Mouse (Mus musculus) midbrain, embryonic 15.5 days (tissue): ENCODE results near the gene Cbwd1. TPM values are rescaled to one million over a fixed set of nuclear protein-coding genes. Genes with fewer than 3 reads are reported as not detected.

Experiments
- ATAC-seq: fragments of 200-750 bp; cut with Nextera tagmentation; replicated peaks from 2 replicates; pipeline ENCODE4 v1.8.0; 2017; ENCODE audit warnings: moderate TSS enrichment
- H3K27ac ChIP-seq: fragments of 300-500 bp; sonication (generic); 2 replicates; pipeline ENCODE4 v1.5.1; 2015; ENCODE audit warnings: mild to moderate bottlenecking, inconsistent platforms
- H3K27me3 ChIP-seq: fragments of 300-500 bp; sonication (generic); replicated peaks from 2 replicates; pipeline ENCODE4 v1.6.1; 2015; ENCODE audit warnings: inconsistent platforms
- H3K36me3 ChIP-seq: fragments of 300-500 bp; sonication (generic); replicated peaks from 2 replicates; pipeline ENCODE4 v1.6.1; 2015; ENCODE audit warnings: inconsistent platforms
- H3K4me1 ChIP-seq: fragments of 300-500 bp; sonication (generic); 2 replicates; pipeline ENCODE4 v1.6.1; 2015; ENCODE audit warnings: inconsistent platforms
- H3K4me2 ChIP-seq: fragments of 300-500 bp; sonication (generic); 2 replicates; pipeline ENCODE4 v1.6.1; 2015; ENCODE audit warnings: inconsistent platforms, mild to moderate bottlenecking, moderate library complexity
- H3K4me3 ChIP-seq: fragments of 300-500 bp; sonication (generic); 2 replicates; pipeline ENCODE4 v1.5.1; 2015; ENCODE audit warnings: mild to moderate bottlenecking, inconsistent platforms
- H3K9ac ChIP-seq: fragments of 300-500 bp; sonication (generic); 2 replicates; pipeline ENCODE4 v1.6.1; 2015; ENCODE audit warnings: mild to moderate bottlenecking, inconsistent platforms
- H3K9me3 ChIP-seq: fragments of 300-500 bp; sonication (generic); 2 replicates; pipeline ENCODE4 v1.6.1; 2016; ENCODE audit warnings: inconsistent platforms
- WGBS: fragments of 180-500 bp; shearing (Covaris S2); methylation state at CpG from one replicate; pipeline ENCODE4 v1.1.7; 2015; ENCODE audit warnings: mixed read lengths; 5-methylcytosine and 5-hydroxymethylcytosine counted together
- polyA plus RNA-seq: library from polyadenylated mRNA; unstranded; fragments of >200 nt; fragmentation: Nextera tagmentation; extraction: Ambion mirVana; gene quantifications from 2 replicates; pipeline ENCODE4 v1.2.1, GENCODE M21; 2015

The Cbwd1 gene
- 11.9 and 13.1 TPM in 2 replicates for polyA plus RNA-seq

DNA sequence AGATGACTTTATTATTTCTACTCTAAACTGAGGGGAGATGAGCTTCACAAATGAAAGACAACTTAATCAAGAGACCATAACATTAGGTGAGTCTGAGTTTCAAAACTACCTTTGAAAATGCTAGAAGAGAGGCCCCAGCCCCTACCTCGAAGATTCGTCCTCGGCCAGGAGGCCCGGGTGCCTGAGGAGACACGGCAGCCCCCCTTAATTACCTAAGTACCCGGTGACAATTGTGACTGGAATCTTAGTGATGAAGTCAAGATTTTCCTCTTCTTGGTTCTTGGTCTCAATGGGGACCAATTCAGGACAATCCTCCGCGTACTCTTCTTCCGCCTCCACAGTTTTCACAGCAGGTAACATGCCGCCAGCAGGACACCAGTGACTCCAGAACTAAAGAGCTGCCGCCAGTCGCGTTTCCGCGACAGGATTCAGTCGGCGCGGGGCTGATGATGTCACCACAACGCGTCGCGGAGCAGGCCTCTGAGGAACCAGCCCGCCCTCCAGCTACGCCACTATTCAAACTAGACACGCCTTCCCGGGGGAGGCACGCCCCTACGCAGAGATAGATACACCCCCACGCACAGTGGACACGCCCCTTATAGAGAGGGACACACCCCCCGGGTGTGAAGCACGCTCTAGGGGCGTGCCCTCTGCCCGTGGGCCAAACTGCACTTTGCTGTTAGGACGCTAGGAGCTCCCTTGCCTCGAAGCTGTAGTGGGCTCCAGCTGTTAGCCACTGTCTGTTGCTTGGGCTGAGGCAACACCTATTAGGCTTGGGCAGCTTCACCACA, at the start of gene Cbwd1:
Gene Cbwd1 (minus strand): TSS at position 439 of the 791 bp plus-strand sequence.
- H3K9me3 ChIP-seq: no peaks in the 10 kb centered on the region
- H3K27ac ChIP-seq: peak within 1 kb of the TSS; percentile 14; the same call in 1 of the 2 replicates
- no peaks in the 10 kb centered on the region for H3K27me3 ChIP-seq
- ATAC-seq: peak; percentile 99
- no peaks in the 10 kb centered on the region for H3K36me3 ChIP-seq
- WGBS: under 1% methylated on average over 36 of the region's 36 CpGs
- H3K4me1 ChIP-seq: peaks cover 12% of the 10 kb centered on the region
- peak within 1 kb of the TSS; percentile 63 for H3K9ac ChIP-seq
- peak within 1 kb of the TSS; percentile 61 for H3K4me2 ChIP-seq
- peak within 1 kb of the TSS; percentile 57 for H3K4me3 ChIP-seq

DNA sequence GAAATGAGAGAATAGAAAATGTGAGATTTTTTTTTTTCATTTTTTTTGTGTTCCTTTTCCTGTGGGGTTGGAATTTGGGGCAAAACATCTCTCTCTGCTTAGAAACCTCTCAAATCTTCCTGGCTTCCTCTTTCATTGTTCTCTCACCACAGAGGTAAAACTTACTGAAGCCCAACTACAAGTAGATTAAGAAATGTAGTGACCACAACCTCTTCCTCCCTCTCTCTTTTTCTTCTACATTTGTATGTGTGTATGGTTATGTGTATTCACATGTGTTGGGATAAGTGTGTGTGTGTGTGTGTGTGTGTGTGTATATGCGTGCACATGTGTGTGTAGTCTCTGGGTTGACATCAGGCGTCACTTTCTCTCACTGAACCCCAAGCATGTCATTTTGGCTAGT, 47.1 kb upstream of the Cbwd1 start:
- Histone ChIP-seq H3K9ac (no peak overlapping the region), H3K27ac (no peak overlapping the region), H3K4me3 (no peak overlapping the region), H3K36me3 (no peaks in the 10 kb centered on the region), H3K4me2 (no peak overlapping the region), H3K9me3 (no peaks in the 10 kb centered on the region), H3K27me3 (no peaks in the 10 kb centered on the region), H3K4me1 (no peaks in the 10 kb centered on the region)
- 83% methylated on average over 2 of the region's 2 CpGs for WGBS
- ATAC-seq: no peak

DNA sequence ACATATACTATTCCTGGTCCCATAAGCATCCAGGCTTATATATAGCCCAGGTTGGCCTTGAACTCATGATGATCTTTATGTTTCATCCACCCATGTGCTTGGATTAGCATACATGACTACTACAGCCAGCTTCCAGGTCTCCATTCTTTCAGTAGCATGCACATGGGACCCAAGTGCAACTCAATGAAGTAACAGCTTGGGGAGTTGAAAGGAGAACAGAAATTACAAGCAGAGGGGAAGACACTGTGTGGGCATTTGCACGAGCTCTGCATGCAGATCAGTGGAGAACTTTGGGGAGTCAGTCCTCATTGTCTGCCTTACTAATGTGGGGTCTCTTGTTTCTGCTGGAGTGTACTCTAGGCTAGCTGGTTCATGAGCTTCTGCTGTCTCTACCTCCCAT, 45.3 kb upstream of the Cbwd1 start:
- no peak overlapping the region for H3K4me2 ChIP-seq
- peaks cover 4% of the 10 kb centered on the region for H3K27me3 ChIP-seq
- no peak overlapping the region for H3K27ac ChIP-seq
- H3K36me3 ChIP-seq: no peaks in the 10 kb centered on the region
- H3K9me3 ChIP-seq: no peaks in the 10 kb centered on the region
- H3K9ac ChIP-seq: no peak overlapping the region
- no peak overlapping the region for H3K4me3 ChIP-seq
- WGBS: 78% methylated on average over 1 of the region's 1 CpGs
- H3K4me1 ChIP-seq: no peaks in the 10 kb centered on the region
- no peak for ATAC-seq

DNA sequence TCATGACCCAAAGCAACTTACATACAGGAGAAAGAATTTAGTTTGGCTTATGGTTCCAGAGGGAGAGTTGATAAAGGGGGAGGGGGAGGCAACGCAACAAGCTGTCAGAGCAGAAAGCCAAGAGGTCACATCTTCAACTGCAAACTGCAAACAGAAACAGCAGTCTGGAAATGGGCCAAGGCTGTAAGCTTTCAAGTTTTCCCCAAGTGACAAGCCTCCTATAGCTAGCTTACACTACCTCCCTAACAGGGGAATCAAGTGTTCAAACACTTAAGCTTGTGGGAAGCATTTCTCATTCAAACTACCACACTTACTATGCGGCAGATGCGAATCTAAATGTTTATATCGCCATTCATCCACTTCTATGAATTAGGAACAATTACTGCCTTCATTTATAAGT, 42.4 kb upstream of the Cbwd1 start:
- Histone ChIP-seq H3K27me3 (peaks cover 33% of the 10 kb centered on the region), H3K4me3 (no peak overlapping the region), H3K36me3 (no peaks in the 10 kb centered on the region), H3K9me3 (no peaks in the 10 kb centered on the region), H3K4me1 (peaks cover 13% of the 10 kb centered on the region), H3K4me2 (no peak overlapping the region), H3K27ac (no peak overlapping the region), H3K9ac (no peak overlapping the region)
- ATAC-seq: no peak
- 45% methylated on average over 4 of the region's 4 CpGs for WGBS

DNA sequence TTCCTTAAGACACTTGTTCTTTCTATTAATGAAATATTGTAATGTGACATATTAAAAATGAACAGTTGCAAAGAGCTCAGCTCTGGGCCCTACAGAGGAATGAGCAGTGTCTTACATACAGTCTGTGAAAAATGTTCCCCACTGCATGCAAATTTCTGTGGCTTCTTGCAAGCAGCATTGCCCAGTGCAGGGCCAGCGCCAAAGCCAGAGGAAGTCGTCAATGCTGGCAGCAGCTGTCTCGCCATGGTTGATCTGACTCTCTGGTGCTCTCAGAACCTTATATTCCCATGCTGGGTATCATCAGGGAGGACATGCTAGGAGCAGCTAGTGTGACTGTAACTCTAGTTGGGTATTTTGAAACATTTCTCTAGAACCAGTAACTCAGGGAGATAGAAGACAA, 41.4 kb upstream of the Cbwd1 start:
- Histone ChIP-seq H3K9me3 (no peaks in the 10 kb centered on the region), H3K4me2 (no peak overlapping the region), H3K27ac (no peak overlapping the region), H3K9ac (no peak overlapping the region), H3K4me1 (peaks cover 13% of the 10 kb centered on the region), H3K27me3 (peaks cover 41% of the 10 kb centered on the region), H3K36me3 (no peaks in the 10 kb centered on the region), H3K4me3 (no peak overlapping the region)
- no peak for ATAC-seq
- 67% methylated on average over 3 of the region's 3 CpGs for WGBS

DNA sequence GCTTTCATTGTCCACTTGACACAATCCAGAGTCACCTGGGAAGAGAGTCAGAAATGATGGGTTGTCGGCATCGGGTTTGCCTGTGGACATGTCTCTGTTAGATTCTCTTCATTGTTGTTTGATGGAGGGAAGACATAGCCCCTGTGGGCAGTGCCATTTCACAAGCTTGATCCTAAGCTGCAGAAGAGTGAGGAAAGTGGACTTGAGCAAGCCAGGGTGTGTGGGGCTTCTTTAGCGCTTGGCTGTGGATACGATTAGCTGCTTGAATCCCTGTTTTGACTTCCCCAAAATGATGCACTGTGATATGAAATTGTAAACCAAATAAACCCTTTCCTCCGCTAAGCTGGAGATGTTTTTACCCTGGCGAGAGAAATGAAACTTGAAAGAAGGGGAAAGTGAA, 40.6 kb upstream of the Cbwd1 start:
- no peaks in the 10 kb centered on the region for H3K9me3 ChIP-seq
- no peak overlapping the region for H3K27ac ChIP-seq
- no peak overlapping the region for H3K4me2 ChIP-seq
- ATAC-seq: no peak
- H3K36me3 ChIP-seq: no peaks in the 10 kb centered on the region
- H3K4me1 ChIP-seq: peaks cover 13% of the 10 kb centered on the region
- 94% methylated on average over 6 of the region's 6 CpGs for WGBS
- no peak overlapping the region for H3K9ac ChIP-seq
- H3K4me3 ChIP-seq: no peak overlapping the region
- H3K27me3 ChIP-seq: peaks cover 49% of the 10 kb centered on the region

DNA sequence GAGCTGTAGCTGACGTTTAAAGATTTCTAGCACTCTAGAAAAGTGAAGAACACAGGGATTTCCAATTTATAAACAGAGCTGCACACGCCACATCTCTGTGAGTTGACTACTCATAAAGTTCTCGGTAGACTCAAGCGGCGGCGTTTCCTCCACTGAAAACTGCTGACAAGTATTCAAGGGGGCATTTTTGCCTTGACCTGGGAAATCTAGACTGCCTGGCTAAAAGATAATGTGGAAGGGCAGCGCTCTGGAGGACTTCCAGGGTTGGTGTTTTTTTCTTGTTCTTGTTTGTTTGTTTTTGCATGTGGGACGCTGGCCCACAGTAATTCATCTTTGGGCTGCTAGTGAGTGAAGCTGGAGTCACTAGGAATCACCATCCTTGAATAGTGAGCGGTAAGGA, 38.7 kb upstream of the Cbwd1 start:
- Histone ChIP-seq H3K36me3 (no peaks in the 10 kb centered on the region), H3K4me2 (peak overlapping the region; percentile 100), H3K27me3 (peaks cover 60% of the 10 kb centered on the region), H3K9me3 (no peaks in the 10 kb centered on the region), H3K27ac (no peak overlapping the region), H3K4me3 (peak overlapping the region; percentile 70), H3K4me1 (peaks cover 13% of the 10 kb centered on the region), H3K9ac (no peak overlapping the region)
- 41% methylated on average over 9 of the region's 9 CpGs for WGBS
- ATAC-seq: no peak

DNA sequence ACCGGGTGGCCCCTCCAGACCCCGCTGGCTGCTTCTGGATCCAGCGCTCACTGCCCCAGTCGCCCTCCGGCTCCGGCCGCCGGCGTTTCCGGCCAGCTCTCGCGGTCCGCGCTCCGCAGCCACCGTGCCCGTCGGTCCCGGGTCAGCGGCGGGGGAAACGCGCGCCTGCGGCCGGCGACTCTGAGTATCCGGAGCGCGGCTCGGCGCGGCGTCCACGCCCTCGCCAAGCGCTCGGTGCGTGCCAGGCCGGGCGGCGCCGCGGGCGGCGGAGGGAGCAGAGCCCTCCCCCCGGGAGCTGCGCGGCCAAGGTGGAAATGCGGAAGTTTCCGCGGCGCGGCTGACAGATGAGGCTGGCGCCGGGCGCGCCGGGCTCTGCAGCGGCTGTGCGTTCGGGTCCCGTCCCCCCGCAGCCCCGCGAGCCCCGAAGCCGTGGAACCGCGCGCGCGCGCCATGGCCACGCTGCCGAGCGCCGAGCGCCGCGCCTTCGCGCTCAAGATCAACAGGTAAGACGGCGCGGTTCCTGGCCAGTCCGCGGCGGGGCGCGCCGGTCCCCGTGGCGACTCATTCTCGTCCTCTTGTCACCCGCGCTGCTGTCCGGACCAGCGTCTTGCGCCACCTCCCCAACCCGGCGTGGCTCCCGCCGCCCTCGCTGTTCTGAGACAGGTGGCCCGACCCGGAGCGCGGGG, 37.9 kb upstream of the Cbwd1 start, which contains the start of gene Dock8:
Gene Dock8 (plus strand): TSS at position 334 of the 686 bp plus-strand sequence.
- ATAC-seq: peak; percentile 69
- H3K4me2 ChIP-seq: peak within 1 kb of the TSS; percentile 100
- H3K36me3 ChIP-seq: no peaks in the 10 kb centered on the region
- no peaks in the 10 kb centered on the region for H3K9me3 ChIP-seq
- no peak within 1 kb of the TSS for H3K27ac ChIP-seq
- H3K27me3 ChIP-seq: peaks cover 60% of the 10 kb centered on the region
- peak within 1 kb of the TSS; percentile 34 for H3K9ac ChIP-seq
- under 1% methylated on average over 102 of the region's 109 CpGs for WGBS
- peaks cover 13% of the 10 kb centered on the region for H3K4me1 ChIP-seq
- peak within 1 kb of the TSS; percentile 70 for H3K4me3 ChIP-seq

DNA sequence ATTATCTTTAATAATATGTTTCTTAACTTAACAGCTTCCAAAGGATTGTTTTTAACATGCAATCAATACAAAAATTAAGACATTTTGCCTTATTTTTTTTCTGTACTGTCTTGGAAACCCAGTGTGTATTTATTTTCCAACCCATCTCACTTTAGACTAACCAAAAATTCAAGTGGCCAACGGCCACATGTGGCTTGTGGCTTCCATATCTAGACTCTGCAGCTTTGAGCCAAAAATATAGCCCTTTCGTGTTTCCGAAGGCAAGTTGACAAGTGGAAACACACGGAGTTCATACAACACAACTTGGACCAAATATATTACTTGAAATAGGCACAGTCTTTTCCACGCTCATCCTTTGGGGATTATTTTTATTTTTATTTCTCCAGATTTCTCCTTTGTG, 37.2 kb upstream of the Cbwd1 start:
- H3K4me1 ChIP-seq: peaks cover 13% of the 10 kb centered on the region
- peaks cover 60% of the 10 kb centered on the region for H3K27me3 ChIP-seq
- H3K27ac ChIP-seq: no peak overlapping the region
- H3K9ac ChIP-seq: no peak overlapping the region
- H3K36me3 ChIP-seq: no peaks in the 10 kb centered on the region
- 74% methylated on average over 5 of the region's 5 CpGs for WGBS
- no peak for ATAC-seq
- H3K4me2 ChIP-seq: peak overlapping the region; percentile 100
- no peaks in the 10 kb centered on the region for H3K9me3 ChIP-seq
- peak overlapping the region; percentile 70; the same call in 1 of the 2 replicates for H3K4me3 ChIP-seq

DNA sequence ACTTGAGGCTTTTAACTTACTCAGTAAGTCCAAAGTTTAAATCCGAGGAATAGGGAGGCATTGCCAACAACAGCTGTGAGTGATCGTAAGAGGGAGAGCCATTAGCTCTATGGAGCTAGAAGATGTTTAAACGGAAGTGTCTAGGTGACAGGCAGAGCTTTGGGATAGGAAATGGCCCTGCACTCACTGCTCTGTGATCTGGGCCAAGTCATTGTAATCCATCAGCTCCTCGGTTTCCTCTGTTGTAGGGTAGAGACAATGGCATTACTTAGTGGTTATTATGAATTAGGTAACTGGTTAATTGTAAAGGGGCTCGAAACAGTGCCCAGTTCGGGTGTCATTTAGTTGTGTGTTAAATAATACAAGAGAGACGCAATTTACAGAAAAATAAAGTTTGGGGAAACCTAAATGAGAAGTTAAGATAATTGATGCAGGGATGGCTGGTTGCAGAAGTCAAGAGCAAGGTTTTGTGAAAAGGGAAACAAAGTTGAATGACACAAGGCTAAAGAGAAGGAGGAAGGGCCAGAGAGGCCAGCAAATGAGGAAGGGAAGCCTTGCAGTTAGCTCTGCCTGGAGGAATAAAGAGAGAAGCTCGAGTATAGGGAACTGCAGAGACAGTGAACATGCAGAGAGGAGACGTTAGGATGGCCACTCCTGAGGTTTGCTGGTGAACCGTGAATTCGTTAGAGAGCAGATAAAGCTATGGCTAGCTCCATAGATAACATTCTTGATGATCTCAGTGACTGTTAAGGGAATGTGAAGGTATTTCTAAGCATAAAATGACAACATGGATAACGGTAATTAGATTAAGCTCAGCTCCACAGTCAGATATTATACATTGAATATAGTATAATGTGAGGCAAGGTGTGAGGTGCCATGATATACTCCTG, 35.6 kb upstream of the Cbwd1 start:
- no peak overlapping the region for H3K4me3 ChIP-seq
- no peaks in the 10 kb centered on the region for H3K9me3 ChIP-seq
- no peak overlapping the region for H3K9ac ChIP-seq
- 74% methylated on average over 12 of the region's 12 CpGs for WGBS
- H3K4me1 ChIP-seq: peaks cover 13% of the 10 kb centered on the region
- no peaks in the 10 kb centered on the region for H3K36me3 ChIP-seq
- H3K4me2 ChIP-seq: no peak overlapping the region
- ATAC-seq: no peak
- no peak overlapping the region for H3K27ac ChIP-seq
- H3K27me3 ChIP-seq: peaks cover 60% of the 10 kb centered on the region

DNA sequence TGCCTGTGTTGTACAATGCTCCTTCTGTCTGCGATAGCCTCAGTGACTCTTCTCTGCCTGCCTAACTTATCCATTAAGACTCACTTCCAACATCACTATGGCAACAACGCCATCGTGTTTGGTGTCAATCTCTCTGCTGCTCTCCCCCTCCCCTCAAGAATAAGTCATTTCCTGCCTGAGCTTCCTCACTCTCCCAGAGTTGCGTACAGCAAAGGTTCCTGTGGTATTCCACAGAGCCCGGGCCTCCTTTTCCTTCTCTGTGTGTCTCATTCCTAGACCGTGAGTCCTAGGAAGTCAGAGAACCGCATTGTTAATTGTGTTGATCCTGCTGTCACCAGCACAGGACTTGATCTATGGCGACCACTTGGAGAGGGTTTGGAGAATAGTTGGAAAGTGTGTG, 33.5 kb upstream of the Cbwd1 start:
- Histone ChIP-seq H3K27me3 (peaks cover 39% of the 10 kb centered on the region), H3K4me1 (peaks cover 9% of the 10 kb centered on the region), H3K36me3 (no peaks in the 10 kb centered on the region), H3K4me2 (no peak overlapping the region), H3K4me3 (no peak overlapping the region), H3K27ac (no peak overlapping the region), H3K9ac (no peak overlapping the region), H3K9me3 (no peaks in the 10 kb centered on the region)
- ATAC-seq: no peak
- WGBS: 55% methylated on average over 8 of the region's 8 CpGs

DNA sequence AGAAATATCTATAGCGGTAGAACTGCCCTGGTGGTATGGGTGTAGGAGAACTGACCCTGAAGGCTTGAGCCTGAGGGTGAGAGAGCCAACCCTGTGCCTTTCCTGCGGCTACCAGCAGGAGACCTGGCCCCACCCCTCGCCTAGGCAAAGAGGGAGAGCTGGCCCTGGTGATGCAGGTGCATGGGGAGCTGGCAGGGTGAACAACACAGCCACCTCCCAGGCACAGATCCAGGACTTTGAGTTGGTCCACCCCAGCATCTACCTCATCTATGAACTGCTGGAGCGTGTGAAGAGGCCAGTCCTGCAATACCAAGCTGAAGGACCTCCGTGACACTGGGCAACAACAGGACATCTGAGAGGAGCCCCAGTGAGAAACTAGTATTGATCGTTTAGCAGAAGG, 32.1 kb upstream of the Cbwd1 start:
- Histone ChIP-seq H3K36me3 (no peaks in the 10 kb centered on the region), H3K4me1 (no peaks in the 10 kb centered on the region), H3K9ac (no peak overlapping the region), H3K4me2 (no peak overlapping the region), H3K9me3 (no peaks in the 10 kb centered on the region), H3K27ac (no peak overlapping the region), H3K4me3 (no peak overlapping the region), H3K27me3 (peaks cover 25% of the 10 kb centered on the region)
- 73% methylated on average over 6 of the region's 6 CpGs for WGBS
- no peak for ATAC-seq
